Mouse (Mus musculus): ENCODE results near the gene Evl.

GRCm38 (mm10) chr12:108510571-108510970 lies 43.9 kb upstream of the Evl start:
- TF ChIP-seq HCFC1 (IDR thresholded peaks at IDR 0.05; ENCODE audit: borderline replicate concordance, insufficient read depth, low read length) (no peak), MAFK (IDR thresholded peaks at IDR 0.05; ENCODE audit: insufficient read depth, low read depth, low read length) (no peak)
